Mouse (Mus musculus) v-Abl transformed pro-B cells (cell line): ENCODE data around the gene Nploc4.
"Not testable (repeated sequence)": the region's sequence is repeated elsewhere in the genome, so short reads cannot be mapped to it uniquely, and the experiment has no call there.

Experiments used
- in situ Hi-C, 2 experiments: fragments of 400-800 bp; cut with MboI; formaldehyde crosslinking; loops; one replicate each; pipeline ENCODE4 v1.15.1; 2025; ENCODE audit not compliant: unreplicated experiment in 2 of 2

Nploc4 gene

GRCm38 (mm10) chr11:120444106-120444505 lies 6.6 kb upstream of the Nploc4 start:
- in situ Hi-C loops, result no loop called here

- in situ Hi-C loops, result no loop called here
Measured at GRCm38 (mm10) chr11:120442765-120443280, 5.3 kb upstream of the Nploc4 start.

- in situ Hi-C loops, result no loop called here
Measured at GRCm38 (mm10) chr11:120442344-120442743, 4.8 kb upstream of the Nploc4 start, which contains the start of gene Tspan10. Gene Tspan10 (plus strand): TSS chr11:120442644.

GRCm38 (mm10) chr11:120437857-120438385 lies 413 bp upstream of the Nploc4 start:
- in situ Hi-C loops, result no loop called here

- in situ Hi-C loops, result no loop called here
Measured at GRCm38 (mm10) chr11:120426727-120427126, 10.8 kb downstream of the Nploc4 start.

- in situ Hi-C loops, result loop anchor here (5.0 kb wide), 2 partner anchors 66 to 71 kb away; no protein-coding TSS in a partner anchor
Measured at GRCm38 (mm10) chr11:120423569-120424295, 13.8 kb downstream of the Nploc4 start.

- in situ Hi-C loops, result loop anchor here (5.0 kb wide), 2 partner anchors 66 to 71 kb away; no protein-coding TSS in a partner anchor
Measured at GRCm38 (mm10) chr11:120422651-120423568, 14.6 kb downstream of the Nploc4 start.

GRCm38 (mm10) chr11:120418592-120418991 lies 18.9 kb downstream of the Nploc4 start:
- in situ Hi-C loops, result no loop called here

GRCm38 (mm10) chr11:120417852-120418251 lies 19.7 kb downstream of the Nploc4 start:
- in situ Hi-C loops, result no loop called here

GRCm38 (mm10) chr11:120413621-120414020 lies 23.9 kb downstream of the Nploc4 start:
- in situ Hi-C loops, result not testable (repeated sequence)

GRCm38 (mm10) chr11:120406445-120406844 lies 31.1 kb downstream of the Nploc4 start:
- in situ Hi-C loops, result no loop called here

- in situ Hi-C loops, result no loop called here
Measured at GRCm38 (mm10) chr11:120405867-120406266, 31.6 kb downstream of the Nploc4 start.

- in situ Hi-C loops, result no loop called here
Measured at GRCm38 (mm10) chr11:120404814-120405213, 32.7 kb downstream of the Nploc4 start.

GRCm38 (mm10) chr11:120399319-120399718 lies 38.2 kb downstream of the Nploc4 start:
- in situ Hi-C loops, result no loop called here

GRCm38 (mm10) chr11:120397602-120398001 lies 39.9 kb downstream of the Nploc4 start:
- in situ Hi-C loops, result no loop called here

- in situ Hi-C loops, result no loop called here
Measured at GRCm38 (mm10) chr11:120395661-120396060, 41.8 kb downstream of the Nploc4 start.

- in situ Hi-C loops, result no loop called here
Measured at GRCm38 (mm10) chr11:120388580-120388979, 48.9 kb downstream of the Nploc4 start.

- in situ Hi-C loops, result no loop called here
Measured at GRCm38 (mm10) chr11:120387157-120387556, 50.4 kb downstream of the Nploc4 start.

- in situ Hi-C loops, result no loop called here
Measured at GRCm38 (mm10) chr11:120386632-120387031, 50.9 kb downstream of the Nploc4 start.

- in situ Hi-C loops, result no loop called here
Measured at GRCm38 (mm10) chr11:120382509-120382908, 55.0 kb downstream of the Nploc4 start.

- in situ Hi-C loops, result no loop called here
Measured at GRCm38 (mm10) chr11:120381157-120381556, 56.4 kb downstream of the Nploc4 start.
